Mouse (Mus musculus) lung, postnatal 0 days (tissue): ENCODE data around the gene 9430097D07Rik.

Experiments used
- CTCF ChIP-seq: IDR thresholded peaks from 2 replicates; pipeline ENCODE4 v1.5.1; 2016; ENCODE audit warnings: antibody characterized with exemption, mild to moderate bottlenecking
- EP300 ChIP-seq: IDR thresholded peaks from 2 replicates; pipeline ENCODE4 v1.6.1; 2016; ENCODE audit warnings: antibody characterized with exemption, mild to moderate bottlenecking, control low read depth

DNA sequence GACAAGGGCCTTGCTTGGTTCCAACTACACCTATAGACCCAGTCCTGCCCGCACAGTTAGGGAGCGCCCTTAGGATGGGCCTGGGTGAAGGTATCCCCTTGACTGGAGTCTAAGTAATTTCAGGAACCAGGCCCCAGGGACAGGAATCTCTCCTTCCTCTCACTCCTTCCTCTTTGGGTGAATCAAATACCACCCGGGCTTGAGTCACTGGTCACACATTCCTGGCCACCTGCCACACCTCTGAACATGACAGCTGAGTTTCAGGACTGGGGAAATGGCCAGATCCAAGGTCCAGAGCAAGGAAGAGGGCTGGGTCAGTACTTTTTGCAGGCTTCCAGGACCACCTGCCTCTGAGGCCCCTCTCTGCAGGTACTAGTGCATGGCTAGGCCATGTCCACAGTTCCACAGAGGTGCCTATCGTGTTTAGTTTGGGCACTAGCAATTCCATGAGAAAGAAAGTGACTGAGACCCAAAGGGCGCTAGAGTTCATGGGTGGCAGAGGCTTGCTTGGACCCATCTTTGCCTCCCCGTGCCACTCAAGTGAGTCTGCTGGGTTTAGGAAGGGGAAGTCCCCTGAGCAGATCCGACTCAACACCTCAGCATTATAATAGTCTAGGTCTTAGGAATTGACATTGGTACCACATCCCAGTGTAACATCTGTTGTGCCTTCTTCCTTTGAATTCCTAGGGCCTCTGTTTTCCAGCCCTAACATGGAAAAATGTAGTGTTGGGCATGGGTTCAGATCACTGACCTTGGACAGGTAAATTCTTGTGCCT lies 27.3 kb downstream of the 9430097D07Rik start:
- TF ChIP-seq CTCF (no peak), EP300 (no peak)
